Mouse (Mus musculus): ENCODE results near the gene Pkp4. TPM values are rescaled to one million over a fixed set of nuclear protein-coding genes. Genes with fewer than 3 reads are reported as not detected.
"Not testable (repeated sequence)": the region's sequence is repeated elsewhere in the genome, so short reads cannot be mapped to it uniquely, and the experiment has no call there.

Pkp4 gene
- polyA plus RNA-seq, 1 experiment from 2014 or later = 4.4 TPM

DNA sequence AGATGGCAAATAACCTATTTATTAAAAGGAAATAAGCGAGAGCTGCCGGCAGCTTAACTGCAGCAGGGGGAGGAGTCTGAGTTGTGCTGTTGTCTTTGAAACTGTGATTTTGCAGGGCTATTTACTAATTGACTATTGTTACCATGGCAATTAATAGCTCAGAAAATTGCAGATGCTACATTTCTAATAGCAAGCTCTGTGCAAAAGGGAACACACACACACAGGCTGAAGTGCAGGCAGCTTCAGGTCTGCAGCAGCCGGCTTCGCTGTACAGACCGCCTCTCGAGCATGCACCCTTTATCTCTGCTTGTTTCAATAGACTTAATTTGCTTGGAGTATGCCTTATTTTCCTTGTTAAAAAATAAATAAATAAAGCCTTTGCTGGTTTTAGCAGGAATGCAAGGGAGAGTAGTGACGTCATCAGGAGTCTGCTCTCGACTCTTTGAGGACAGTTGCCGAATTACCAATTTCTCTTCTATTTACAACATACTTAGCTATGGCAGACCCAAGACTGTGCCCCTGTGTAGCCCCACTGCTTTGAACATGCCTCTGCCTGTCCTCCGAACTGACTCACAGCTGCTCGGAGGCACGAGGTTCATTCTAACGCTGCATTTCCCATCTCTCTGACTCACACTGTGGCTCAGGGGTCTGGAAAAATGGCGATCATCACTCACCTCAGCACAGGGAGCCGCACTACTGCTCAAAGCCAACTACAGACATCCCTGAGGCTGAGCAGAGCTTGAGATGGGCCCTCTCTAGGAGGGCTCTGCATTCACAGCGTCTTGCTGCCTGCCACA is 190.9 kb downstream of the Pkp4 start:
- peaks cover 6% of the 10 kb centered on the region; the same call in 1 of the 2 replicates for H3K4me1 ChIP-seq (replicated peaks)
- H3K4me2 ChIP-seq = no peak overlapping the region
- no peak overlapping the region for H3K27ac ChIP-seq (replicated peaks)
- peaks cover 15% of the 10 kb centered on the region; the same call in 1 of the 2 replicates for H3K36me3 ChIP-seq (replicated peaks)
- H3K4me3 ChIP-seq (replicated peaks) = no peak overlapping the region
- H3K9me3 ChIP-seq (replicated peaks) = no peaks in the 10 kb centered on the region
- no peak for ATAC-seq (ENCODE audit: insufficient read depth)
- no peaks in the 10 kb centered on the region for H3K27me3 ChIP-seq
- no peak overlapping the region for H3K9ac ChIP-seq
- WGBS (ENCODE audit: insufficient replicate concordance) = 78% methylated on average over 16 of the region's 16 CpGs

DNA sequence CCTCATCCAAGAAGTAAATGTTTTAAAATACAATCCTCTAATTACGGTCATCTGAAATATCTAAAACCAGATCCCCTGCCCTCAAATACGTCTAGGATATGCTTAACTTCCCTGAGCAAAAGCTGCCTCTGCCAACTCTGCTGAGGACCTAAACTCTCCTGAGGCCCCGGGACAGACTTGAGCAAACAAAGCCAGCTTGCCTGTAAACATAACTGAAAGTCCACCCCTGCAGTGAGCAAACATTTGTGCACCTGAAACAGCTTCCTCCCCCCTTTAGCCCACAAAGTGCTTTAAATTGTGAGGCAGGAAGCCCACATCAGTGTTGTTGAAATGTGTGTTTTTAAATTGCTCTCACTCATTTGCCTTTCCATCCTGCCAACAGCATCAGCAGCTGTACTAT is 193.2 kb downstream of the Pkp4 start:
- H3K9me3 ChIP-seq (replicated peaks) = no peaks in the 10 kb centered on the region
- WGBS (ENCODE audit: insufficient replicate concordance) = 59% methylated on average over 3 of the region's 3 CpGs
- H3K27ac ChIP-seq (replicated peaks) = peak overlapping the region; percentile 55; the same call in 1 of the 2 replicates
- 0 out of 2 replicates have a peak, but pooled peaks cover 6% of the 10 kb centered on the region for H3K4me1 ChIP-seq (replicated peaks)
- 0 out of 2 replicates have a peak, but pooled peaks cover 3% of the 10 kb centered on the region for H3K36me3 ChIP-seq (replicated peaks)
- no peak overlapping the region for H3K9ac ChIP-seq
- no peaks in the 10 kb centered on the region for H3K27me3 ChIP-seq
- H3K4me2 ChIP-seq = 0 out of 2 replicates have a peak overlapping the region, but pooled peaks have one; percentile 6
- H3K4me3 ChIP-seq (replicated peaks) = no peak overlapping the region
- ATAC-seq (ENCODE audit: insufficient read depth) = peak; percentile 49; the same call in 1 of the 2 replicates

DNA sequence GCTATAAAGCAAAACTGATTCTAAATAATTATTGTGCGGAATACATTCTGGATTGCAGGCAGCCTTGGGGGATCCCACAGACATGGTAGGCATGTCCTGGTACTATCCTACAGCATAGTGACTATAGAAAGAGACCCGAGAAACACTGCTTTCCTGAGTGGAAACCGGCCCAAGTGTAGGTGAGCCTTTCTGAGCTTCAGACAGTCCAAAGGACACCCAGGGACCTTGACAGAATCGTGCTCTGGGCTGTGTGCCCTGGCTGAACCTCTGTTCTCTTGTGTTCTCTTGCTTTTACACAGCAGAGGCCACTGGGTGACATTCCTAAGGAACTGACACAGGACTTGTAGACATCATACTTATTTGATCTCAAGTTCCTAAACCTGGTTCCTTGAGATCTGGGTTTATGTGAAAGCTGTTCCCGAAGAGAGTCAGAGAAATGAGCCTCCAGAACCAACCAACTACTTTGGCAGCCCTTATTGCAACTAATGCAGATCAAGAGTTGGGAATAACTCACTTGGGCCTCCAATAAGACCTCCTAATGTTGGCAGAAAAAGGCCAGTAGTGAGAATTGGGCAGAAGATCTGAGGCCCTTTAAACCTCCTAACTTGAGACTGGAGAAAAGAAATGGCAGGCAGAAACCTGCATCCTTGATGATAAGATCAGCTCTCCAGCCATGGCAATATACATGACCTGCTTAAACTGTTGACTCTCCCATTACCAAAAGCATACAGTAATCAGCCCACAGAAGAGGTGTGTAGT is 195.1 kb downstream of the Pkp4 start:
- Histone ChIP-seq H3K27ac (replicated peaks) (no peak overlapping the region), H3K9ac (no peak overlapping the region), H3K4me1 (replicated peaks) (0 out of 2 replicates have a peak, but pooled peaks cover 6% of the 10 kb centered on the region), H3K27me3 (no peaks in the 10 kb centered on the region), H3K4me3 (replicated peaks) (no peak overlapping the region), H3K9me3 (replicated peaks) (no peaks in the 10 kb centered on the region), H3K4me2 (no peak overlapping the region), H3K36me3 (replicated peaks) (no peaks in the 10 kb centered on the region)
- 76% methylated on average over 5 of the region's 5 CpGs for WGBS (ENCODE audit: insufficient replicate concordance)
- ATAC-seq (ENCODE audit: insufficient read depth) = no peak

DNA sequence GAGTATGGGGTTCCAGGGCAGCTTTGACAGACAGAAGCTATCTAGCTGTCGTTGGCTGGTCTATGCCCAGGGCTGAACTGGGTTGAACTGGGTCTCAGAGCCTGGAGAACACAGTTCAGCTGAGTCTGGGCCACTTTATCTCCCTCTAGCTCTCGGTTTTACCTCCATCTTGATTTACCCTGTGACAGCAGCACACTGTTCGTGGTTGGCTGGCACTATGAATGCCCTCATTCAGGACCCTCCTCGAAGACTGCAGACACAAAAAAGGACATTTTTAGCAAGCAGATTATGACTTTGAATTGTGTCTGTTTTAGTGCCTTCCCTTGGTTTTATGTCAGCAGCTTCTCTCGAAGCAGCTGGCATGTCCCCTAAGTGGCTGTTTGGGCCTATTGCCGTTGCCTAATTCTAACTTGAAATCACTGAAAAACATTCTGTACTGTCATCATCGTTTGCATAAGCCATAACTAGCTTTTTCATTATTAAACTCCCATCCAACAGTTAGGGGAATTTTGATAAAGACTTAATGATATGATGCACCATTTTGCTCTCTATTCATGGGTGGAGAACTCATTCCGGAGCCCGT is 199.2 kb downstream of the Pkp4 start:
- no peak overlapping the region for H3K4me2 ChIP-seq
- H3K9me3 ChIP-seq (replicated peaks) = no peaks in the 10 kb centered on the region
- H3K36me3 ChIP-seq (replicated peaks) = no peaks in the 10 kb centered on the region
- no peak for ATAC-seq (ENCODE audit: insufficient read depth)
- no peak overlapping the region for H3K4me3 ChIP-seq (replicated peaks)
- H3K9ac ChIP-seq = no peak overlapping the region
- 0 out of 2 replicates have a peak, but pooled peaks cover 2% of the 10 kb centered on the region for H3K4me1 ChIP-seq (replicated peaks)
- H3K27me3 ChIP-seq = no peaks in the 10 kb centered on the region
- H3K27ac ChIP-seq (replicated peaks) = no peak overlapping the region
- WGBS (ENCODE audit: insufficient replicate concordance) = 56% methylated on average over 9 of the region's 9 CpGs

DNA sequence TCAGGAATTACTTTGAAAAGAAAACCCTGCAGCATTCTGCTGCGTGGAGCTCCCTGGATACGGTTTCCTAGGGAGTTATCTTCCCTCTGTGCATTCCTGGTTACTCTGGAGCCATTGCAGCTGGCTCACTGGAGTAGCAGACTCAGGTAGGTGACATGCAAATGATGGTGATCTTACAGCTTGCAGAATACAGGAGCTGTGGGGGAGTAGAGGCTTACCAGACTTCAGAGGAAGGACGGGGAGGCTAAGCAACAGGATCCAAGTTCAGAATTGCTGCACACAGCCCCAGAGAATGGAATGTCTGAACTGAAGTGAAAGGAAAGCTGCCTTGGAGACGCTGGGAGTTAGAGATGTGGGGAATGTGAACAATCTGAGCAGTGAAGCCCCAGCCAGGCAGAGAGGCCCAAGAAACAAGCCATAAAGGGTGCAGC is 200.7 kb downstream of the Pkp4 start:
- ATAC-seq (ENCODE audit: insufficient read depth) = no peak
- Histone ChIP-seq H3K4me1 (replicated peaks) (no peaks in the 10 kb centered on the region), H3K27me3 (no peaks in the 10 kb centered on the region), H3K36me3 (replicated peaks) (no peaks in the 10 kb centered on the region), H3K27ac (replicated peaks) (no peak overlapping the region), H3K4me3 (replicated peaks) (no peak overlapping the region), H3K9me3 (replicated peaks) (no peaks in the 10 kb centered on the region), H3K4me2 (no peak overlapping the region), H3K9ac (no peak overlapping the region)
- WGBS (ENCODE audit: insufficient replicate concordance) = 54% methylated on average over 4 of the region's 4 CpGs

DNA sequence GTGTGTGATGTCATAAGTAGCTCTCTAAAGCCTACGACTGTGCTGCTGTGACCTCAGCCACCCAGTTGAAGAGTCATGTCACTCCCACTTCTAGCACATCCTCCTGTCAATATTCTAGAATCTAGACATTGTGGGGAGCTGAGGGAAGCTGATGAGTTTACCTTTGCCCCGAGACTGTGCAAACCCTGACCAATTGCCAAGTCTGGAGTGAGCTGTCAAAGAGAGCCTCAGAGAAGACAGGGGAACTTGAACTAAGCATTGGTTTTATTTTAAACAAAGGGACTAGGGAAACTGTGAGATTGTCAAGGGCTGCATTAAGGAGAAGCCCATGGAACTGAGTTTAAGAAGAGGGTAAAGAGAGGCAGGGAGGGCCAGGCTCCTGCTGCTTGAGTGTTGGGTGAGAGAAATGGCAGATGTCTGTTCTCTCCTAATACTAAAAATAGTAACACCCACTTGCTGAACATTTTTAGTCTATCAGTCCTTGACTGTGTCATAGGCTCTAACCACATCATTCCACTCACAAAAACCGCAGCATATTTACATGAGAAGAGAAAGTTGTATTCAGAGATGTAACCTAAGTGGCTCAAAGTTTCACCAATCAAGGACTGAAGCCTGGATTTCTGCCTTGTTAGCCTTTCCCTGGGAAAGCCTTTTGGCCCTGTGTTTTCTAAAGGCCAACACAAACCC is 203.6 kb downstream of the Pkp4 start:
- Histone ChIP-seq H3K9me3 (replicated peaks) (no peaks in the 10 kb centered on the region), H3K27ac (replicated peaks) (no peak overlapping the region), H3K9ac (no peak overlapping the region), H3K4me1 (replicated peaks) (no peaks in the 10 kb centered on the region), H3K4me3 (replicated peaks) (no peak overlapping the region), H3K36me3 (replicated peaks) (no peaks in the 10 kb centered on the region), H3K27me3 (no peaks in the 10 kb centered on the region), H3K4me2 (no peak overlapping the region)
- no peak for ATAC-seq (ENCODE audit: insufficient read depth)
- 52% methylated on average over 3 of the region's 3 CpGs for WGBS (ENCODE audit: insufficient replicate concordance)

DNA sequence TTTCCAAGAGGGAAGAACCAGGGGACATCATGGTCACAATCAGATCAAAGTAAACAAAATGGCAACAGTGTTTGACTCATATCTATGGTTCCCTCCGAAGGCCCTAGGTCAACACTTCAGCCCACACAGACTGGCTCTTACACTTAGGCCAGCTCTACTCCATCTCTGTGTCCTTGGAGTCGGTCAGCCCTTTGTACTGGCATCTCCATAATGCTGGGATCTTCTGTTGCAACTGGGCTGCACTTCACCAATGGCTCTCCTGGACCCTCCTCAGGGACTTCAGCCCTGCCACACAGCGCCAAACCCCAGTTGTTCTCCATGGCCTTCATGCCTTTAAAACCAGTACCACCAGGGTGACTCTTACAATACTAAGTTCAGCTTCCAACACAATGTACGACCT is 206.5 kb downstream of the Pkp4 start:
- H3K4me3 ChIP-seq (replicated peaks) = no peak overlapping the region
- WGBS (ENCODE audit: insufficient replicate concordance) = 61% methylated on average over 4 of the region's 4 CpGs
- H3K27ac ChIP-seq (replicated peaks) = no peak overlapping the region
- H3K4me2 ChIP-seq = no peak overlapping the region
- H3K9me3 ChIP-seq (replicated peaks) = no peaks in the 10 kb centered on the region
- ATAC-seq (ENCODE audit: insufficient read depth) = no peak
- H3K4me1 ChIP-seq (replicated peaks) = no peaks in the 10 kb centered on the region
- no peaks in the 10 kb centered on the region for H3K36me3 ChIP-seq (replicated peaks)
- H3K27me3 ChIP-seq = no peaks in the 10 kb centered on the region
- H3K9ac ChIP-seq = no peak overlapping the region

DNA sequence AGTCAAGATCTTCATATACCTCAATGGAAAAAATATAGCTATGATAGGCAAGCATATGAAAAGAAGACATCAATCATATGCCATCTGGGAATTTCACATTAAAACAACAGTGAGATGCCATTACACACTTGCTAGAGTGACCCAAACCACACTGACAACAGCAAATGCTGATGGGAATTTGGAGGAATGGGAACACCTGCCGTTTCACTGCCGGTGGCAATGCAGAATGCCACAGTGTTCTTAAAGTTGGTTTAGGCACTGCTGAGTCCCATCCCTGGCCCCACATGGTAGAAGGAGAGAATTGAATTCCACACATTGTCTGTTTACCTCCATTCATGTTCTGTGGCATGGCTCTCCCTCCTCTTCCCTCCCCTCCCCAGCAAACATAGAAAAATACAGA is 212.5 kb downstream of the Pkp4 start:
- 78% methylated on average over 2 of the region's 2 CpGs for WGBS (ENCODE audit: insufficient replicate concordance)

DNA sequence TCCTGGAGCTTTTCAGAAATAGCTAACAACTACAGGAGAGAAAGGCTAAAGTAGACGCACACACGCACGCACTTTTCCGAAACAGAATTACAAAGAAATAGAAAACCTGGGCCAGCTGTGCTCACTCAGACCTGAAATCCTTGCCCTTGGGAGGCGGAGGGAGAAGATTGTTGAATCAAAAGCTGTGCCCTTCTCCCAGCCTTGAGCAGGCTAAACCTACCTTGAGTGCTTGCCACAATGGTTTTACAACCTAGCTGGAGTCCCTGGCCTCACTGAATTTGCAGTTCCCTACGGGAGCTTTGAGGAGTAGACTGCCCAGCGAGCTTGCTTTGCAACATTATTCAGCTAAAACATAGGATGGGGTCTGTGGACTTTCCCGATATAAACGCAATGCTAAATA is 217.4 kb downstream of the Pkp4 start:
- Histone ChIP-seq H3K9ac (no peak overlapping the region), H3K27me3 (no peaks in the 10 kb centered on the region), H3K4me3 (replicated peaks) (no peak overlapping the region), H3K36me3 (replicated peaks) (no peaks in the 10 kb centered on the region), H3K27ac (replicated peaks) (no peak overlapping the region), H3K4me1 (replicated peaks) (no peaks in the 10 kb centered on the region), H3K9me3 (replicated peaks) (no peaks in the 10 kb centered on the region), H3K4me2 (no peak overlapping the region)
- ATAC-seq (ENCODE audit: insufficient read depth) = no peak
- 72% methylated on average over 9 of the region's 9 CpGs for WGBS (ENCODE audit: insufficient replicate concordance)

More for the DNA sequence above, 212.5 kb downstream of the Pkp4 start:
- ATAC-seq (ENCODE audit: insufficient read depth) = no peak
- no peak overlapping the region for H3K27ac ChIP-seq (replicated peaks)
- no peaks in the 10 kb centered on the region for H3K9me3 ChIP-seq (replicated peaks)
- no peak overlapping the region for H3K4me3 ChIP-seq (replicated peaks)
- H3K36me3 ChIP-seq (replicated peaks) = no peaks in the 10 kb centered on the region
- no peaks in the 10 kb centered on the region for H3K27me3 ChIP-seq
- H3K4me1 ChIP-seq (replicated peaks) = no peaks in the 10 kb centered on the region
- H3K9ac ChIP-seq = no peak overlapping the region
- H3K4me2 ChIP-seq = no peak overlapping the region

DNA sequence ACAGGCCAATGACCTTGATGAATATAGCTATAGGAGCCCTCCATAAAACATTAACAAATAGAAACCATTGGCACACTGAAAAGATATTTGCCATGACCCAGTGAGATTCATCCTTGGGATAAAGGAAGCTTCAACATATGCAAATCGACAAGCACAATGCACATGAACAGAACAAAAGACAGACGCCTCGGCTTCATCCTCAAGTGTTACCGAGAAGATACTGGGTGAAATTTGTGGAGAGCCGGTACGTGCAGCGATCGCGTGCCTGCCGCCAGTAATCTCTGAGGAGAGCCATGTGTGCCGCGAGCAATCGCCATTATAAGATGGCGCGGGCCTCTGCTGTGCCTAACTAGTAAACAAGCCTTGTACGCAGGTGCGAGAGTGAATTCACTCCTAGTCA is 218.2 kb downstream of the Pkp4 start:
- not testable (repeated sequence) for H3K27ac ChIP-seq (replicated peaks); ATAC-seq (ENCODE audit: insufficient read depth); H3K36me3 ChIP-seq (replicated peaks); H3K4me3 ChIP-seq (replicated peaks); H3K27me3 ChIP-seq; H3K9me3 ChIP-seq (replicated peaks); H3K4me2 ChIP-seq; H3K9ac ChIP-seq; H3K4me1 ChIP-seq (replicated peaks)
- 87% methylated on average over 17 of the region's 17 CpGs for WGBS (ENCODE audit: insufficient replicate concordance)

Measured in liver, embryonic 15.5 days (tissue).